Mouse (Mus musculus) left cerebral cortex, postnatal 36 days (tissue): Measurements from ENCODE around the gene Tgfbrap1. TPM values are rescaled to one million over a fixed set of nuclear protein-coding genes. Genes with fewer than 3 reads are reported as not detected.
"Not testable (repeated sequence)": the region's sequence is repeated elsewhere in the genome, so short reads cannot be mapped to it uniquely, and the experiment has no call there.

Source experiments
- DNase-seq, 2 experiments: peaks; one replicate each; pipeline ENCODE4 v3.0.0; 2021 to 2022; ENCODE audit warnings: low spot score in 2 of 2, mixed read lengths in 1 of 2
- intact Hi-C: fragments of 180-260 bp; cut with DNase I; formaldehyde crosslinking; loops from one replicate; pipeline ENCODE4 v1.15.1; 2025
- microRNA-seq: library from miRNA; unstranded; fragments of <30 nt; microRNA quantifications from one replicate; pipeline ENCODE4 v1.2.0, GENCODE M21; 2022
- total RNA-seq, 2 experiments: library from RNA; stranded (reverse); gene quantifications; 2 replicates each; pipeline ENCODE4 v1.2.3; 2021

Tgfbrap1 gene
- total RNA-seq, 2 experiments from 2014 or later: 43.2 to 44.3 TPM

DNA sequence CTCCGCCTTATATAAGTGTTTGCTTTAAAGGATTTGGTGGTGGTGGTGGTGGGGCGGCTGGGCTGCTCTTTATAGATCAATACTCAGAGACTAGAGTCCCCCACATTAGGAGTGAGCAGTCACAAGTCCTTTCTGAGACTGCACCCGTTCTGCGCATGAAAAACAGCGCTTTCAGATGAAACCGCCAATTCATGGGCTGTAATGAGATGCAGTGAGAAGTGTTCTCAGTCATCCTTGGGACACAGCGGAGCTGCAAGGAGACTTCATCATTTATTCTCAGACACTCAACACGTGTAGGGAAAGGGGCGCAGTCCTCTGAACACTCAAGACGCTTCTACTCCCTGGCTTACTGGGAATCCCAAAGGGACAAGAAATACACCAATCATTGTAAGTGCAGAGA is 50.6 kb downstream of the Tgfbrap1 start:
- peak in 1 of 2 experiments; percentile 29 for DNase-seq
- intact Hi-C loops: no loop called here

DNA sequence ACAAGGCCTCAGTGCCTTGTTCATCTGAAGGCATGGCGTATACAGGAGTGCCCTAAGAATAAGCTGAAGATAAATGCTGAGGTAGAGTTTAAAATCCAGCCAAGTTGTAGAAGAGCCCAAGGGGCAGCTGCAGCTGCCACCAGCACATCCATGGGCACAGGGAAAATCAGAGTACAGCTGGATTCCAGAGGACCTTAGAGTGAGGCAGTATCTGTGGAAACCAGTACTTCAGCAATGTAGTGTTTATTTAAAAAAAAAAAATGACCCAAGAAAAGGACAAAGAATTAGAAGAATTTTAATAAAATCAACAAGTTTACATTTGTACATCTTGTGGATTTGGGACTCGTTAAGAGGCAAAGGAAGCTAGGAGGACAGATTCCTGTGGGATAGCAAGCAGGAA is 51.4 kb downstream of the Tgfbrap1 start:
- intact Hi-C loops: no loop called here
- DNase-seq: no peak

GRCm38 (mm10) chr1:43045204-43045982 is 53.0 kb downstream of the Tgfbrap1 start:
- no peak for DNase-seq
- intact Hi-C loops: no loop called here

DNA sequence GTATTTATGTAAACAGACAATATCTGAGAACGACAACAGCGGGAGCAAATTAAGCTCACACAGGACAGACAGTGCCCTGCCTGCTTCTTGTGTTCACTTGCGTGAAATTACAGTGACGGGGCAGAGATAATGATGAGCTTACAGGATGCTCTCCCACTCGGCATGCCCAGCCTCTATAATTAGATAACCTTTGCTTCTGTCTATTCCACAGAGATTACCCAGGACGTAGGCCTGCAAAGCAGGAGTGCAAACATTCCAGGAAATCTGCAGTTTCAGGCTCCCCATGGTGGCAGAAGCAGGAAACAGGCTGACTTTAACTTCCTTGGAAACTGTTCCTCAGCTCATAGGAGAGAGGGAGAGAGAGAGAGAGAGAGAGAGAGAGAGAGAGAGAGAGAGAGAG is 56.2 kb downstream of the Tgfbrap1 start:
- no peak for DNase-seq

DNA sequence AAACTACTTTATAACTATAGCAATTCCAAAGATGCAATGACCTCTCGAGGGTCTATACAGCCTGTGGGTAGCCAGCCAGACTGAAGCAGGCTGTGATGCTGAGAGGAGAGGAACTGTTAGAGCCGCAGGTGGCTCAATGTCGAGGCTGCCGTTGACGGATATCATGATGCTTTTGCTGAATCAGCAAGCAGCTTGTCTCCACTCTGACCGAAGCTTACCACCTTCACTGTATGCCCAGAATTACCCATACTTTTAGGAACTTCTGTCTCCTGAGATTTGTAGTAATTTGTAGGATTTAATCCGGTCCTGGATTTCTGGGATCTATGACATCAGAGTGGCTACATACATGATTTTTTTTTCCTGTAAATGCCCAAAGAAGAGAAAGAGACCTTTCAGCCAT is 62.4 kb downstream of the Tgfbrap1 start:
- intact Hi-C loops: no loop called here
- no peak for DNase-seq

More for the DNA sequence above, 56.2 kb downstream of the Tgfbrap1 start:
- intact Hi-C loops: loop anchor here (1.0 kb wide), 1 partner anchor 127 kb away; no protein-coding TSS in a partner anchor

GRCm38 (mm10) chr1:43015153-43015685 is 83.2 kb downstream of the Tgfbrap1 start:
- intact Hi-C loops, DNase-seq: not testable (repeated sequence)

DNA sequence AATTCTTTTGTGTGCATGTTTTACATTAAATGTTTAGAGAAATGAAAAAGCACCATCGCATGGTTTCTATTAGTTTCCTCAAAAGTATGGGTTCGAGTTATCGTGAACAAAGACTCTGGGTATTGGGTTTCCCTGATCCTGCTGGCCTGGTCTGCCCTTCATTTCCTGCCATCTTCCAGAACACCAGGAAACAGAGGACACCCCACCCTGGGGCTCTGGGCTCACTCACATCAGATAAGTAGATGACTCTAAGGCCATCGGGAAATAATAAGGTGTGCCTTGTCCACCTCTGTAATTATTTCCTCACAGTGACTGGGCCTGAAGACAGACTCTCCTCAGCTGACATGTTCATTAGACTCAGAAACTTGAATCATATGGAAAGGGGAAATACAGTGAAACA is 88.0 kb downstream of the Tgfbrap1 start:
- no peak for DNase-seq
- intact Hi-C loops: no loop called here

GRCm38 (mm10) chr1:43006524-43006923 is 91.9 kb downstream of the Tgfbrap1 start:
- intact Hi-C loops: loop anchor here (5.0 kb wide), 1 partner anchor 54 kb away; the partner anchor contains the start of gene Gpr45
- DNase-seq: no peak

DNA sequence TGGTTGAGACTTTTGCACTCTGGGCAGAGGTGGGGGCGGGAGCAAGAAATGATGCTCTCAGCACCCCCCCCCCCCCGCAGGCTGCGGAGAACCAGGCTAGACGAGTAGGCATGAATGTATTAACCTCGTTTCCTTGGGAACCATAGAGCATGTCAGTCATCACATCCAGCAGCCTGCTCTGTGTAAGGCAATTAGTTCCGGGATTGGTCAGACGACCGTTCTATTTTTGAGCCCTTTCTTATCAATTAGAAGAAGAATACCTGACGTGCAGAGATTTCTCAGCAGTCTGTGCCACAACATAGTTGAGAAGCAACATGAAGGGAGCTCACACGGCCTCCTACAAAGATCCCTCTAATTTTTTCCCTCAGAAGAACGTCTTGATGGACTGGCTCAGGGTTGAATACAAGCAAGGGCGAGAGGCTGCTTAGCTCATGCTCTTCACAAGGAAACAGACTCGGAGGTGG is 92.4 kb downstream of the Tgfbrap1 start:
- DNase-seq: no peak
- intact Hi-C loops: loop anchor here (5.0 kb wide), 1 partner anchor 54 kb away; the partner anchor contains the start of gene Gpr45

Small RNA genes lying within 50 kb of the gene (microRNA-seq; reads per million reads assigned to microRNA genes)
- not detected for gene Gm24001

Other genes with a start within 250 kb of the Tgfbrap1 start
- 10 to 100 TPM; 42.0 to 45.0 TPM for gene Mrps9, start 247.4 kb downstream of the Tgfbrap1 start, total RNA-seq
- gene Gpr45, start 145.8 kb downstream of the Tgfbrap1 start, total RNA-seq: 10 to 100 TPM; 16.6 to 22.0 TPM
- 10 to 100 TPM; 23.4 to 23.5 TPM for gene AI597479, start 73 bp upstream of the Tgfbrap1 start, total RNA-seq
- gene Fhl2, start 98.3 kb upstream of the Tgfbrap1 start, total RNA-seq: 10 to 100 TPM; 56.1 to 63.6 TPM